Mouse (Mus musculus) megakaryocyte, embryonic 14.5 days (primary cell): Measurements from ENCODE around the gene Alkbh1. TPM values are rescaled to one million over a fixed set of nuclear protein-coding genes. Genes with fewer than 3 reads are reported as not detected.

Experiments
- H3K27me3 ChIP-seq: replicated peaks from 2 replicates; pipeline ENCODE3; 2012; ENCODE audit warnings: inconsistent platforms
- H3K36me3 ChIP-seq: replicated peaks from 2 replicates; pipeline ENCODE3; 2012; ENCODE audit warnings: low read length, inconsistent platforms, mixed read lengths
- H3K4me1 ChIP-seq: 2 replicates; pipeline ENCODE4 v1.6.1; 2012; ENCODE audit warnings: inconsistent platforms
- H3K4me3 ChIP-seq: replicated peaks from 2 replicates; pipeline ENCODE3; 2012; ENCODE audit warnings: moderate library complexity, mild to moderate bottlenecking, inconsistent platforms
- H3K9me3 ChIP-seq: 2 replicates; pipeline ENCODE4 v1.6.1; 2012; ENCODE audit warnings: inconsistent platforms
- FLI1 ChIP-seq: IDR thresholded peaks from 2 replicates; pipeline ENCODE4 v1.6.1; 2012; ENCODE audit warnings: low read length, inconsistent platforms, mixed read lengths
- GATA1 ChIP-seq: IDR thresholded peaks from 3 replicates; pipeline ENCODE4 v1.6.1; 2012; ENCODE audit warnings: mixed read lengths, low read length, inconsistent platforms, borderline replicate concordance
- polyA plus RNA-seq: library from polyadenylated mRNA; stranded (reverse); fragments of >175 nt; gene quantifications from 2 replicates; pipeline ENCODE4 v1.2.3, GENCODE M21; 2012; ENCODE audit warnings: low replicate concordance; ENCODE audit not compliant: insufficient read depth

Gene Alkbh1
- polyA plus RNA-seq, 1 experiment: 36.7 TPM

DNA sequence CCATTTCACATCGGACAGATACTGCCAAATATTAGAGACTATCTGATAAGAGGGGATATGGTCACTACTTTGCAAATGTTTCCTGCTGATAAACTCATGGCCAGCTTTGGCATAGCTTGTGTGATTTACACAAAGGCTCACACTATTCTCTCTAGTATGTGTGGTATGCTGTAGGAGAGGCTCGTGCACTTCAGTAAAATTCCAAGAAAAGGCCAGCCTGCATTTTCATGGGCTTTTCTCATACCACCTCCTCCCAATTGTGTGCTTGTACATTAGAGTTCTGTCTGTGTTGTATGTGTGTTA lies 62.5 kb downstream of the Alkbh1 start:
- Histone ChIP-seq H3K9me3 (no peaks in the 10 kb centered on the region), H3K27me3 (no peaks in the 10 kb centered on the region), H3K4me1 (peaks cover 70% of the 10 kb centered on the region), H3K4me3 (no peak overlapping the region), H3K36me3 (peaks cover 19% of the 10 kb centered on the region)
- TF ChIP-seq GATA1 (no peak), FLI1 (no peak)

DNA sequence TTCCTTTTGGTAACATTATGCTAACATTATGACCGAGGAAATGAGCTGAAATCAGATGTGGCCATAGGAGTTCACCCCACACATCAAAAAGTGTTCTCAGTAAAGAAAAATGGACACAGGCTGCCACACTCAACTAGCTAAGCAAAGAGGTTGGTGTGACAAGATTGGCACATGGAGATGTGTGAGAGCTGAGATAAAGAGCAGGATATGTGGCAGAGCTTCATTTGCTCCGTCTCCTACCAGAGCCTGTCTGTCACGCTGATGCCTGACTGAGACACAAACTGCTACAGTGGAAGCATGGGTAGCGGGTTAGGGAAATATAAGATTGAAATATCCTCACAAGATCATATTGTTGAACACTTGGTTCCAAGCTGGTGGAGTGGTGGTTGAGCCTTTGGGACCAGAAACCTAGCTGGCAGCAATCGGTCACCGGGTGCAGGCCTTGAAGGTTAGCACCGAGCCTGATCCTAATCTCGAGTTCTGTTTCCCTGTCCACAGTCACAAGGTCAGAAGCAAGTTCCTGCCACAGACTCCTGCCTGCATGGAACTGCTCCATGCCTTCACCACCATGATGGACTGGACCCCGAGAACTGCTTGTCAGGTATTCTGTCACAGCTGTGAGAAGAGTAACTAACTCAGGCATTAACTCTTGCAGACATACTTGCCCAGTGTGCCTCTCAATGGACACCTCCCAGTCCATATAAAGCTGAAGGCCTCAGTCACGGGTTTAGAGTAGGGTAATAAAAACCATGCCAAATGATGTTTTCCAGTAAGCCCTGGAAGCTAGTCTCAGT lies 63.0 kb downstream of the Alkbh1 start:
- H3K27me3 ChIP-seq: no peaks in the 10 kb centered on the region
- H3K4me3 ChIP-seq: no peak overlapping the region
- no peaks in the 10 kb centered on the region for H3K9me3 ChIP-seq
- TF ChIP-seq FLI1 (no peak), GATA1 (no peak)
- peaks cover 21% of the 10 kb centered on the region for H3K36me3 ChIP-seq
- peaks cover 64% of the 10 kb centered on the region for H3K4me1 ChIP-seq

- Histone ChIP-seq H3K9me3 (no peaks in the 10 kb centered on the region), H3K4me3 (no peak overlapping the region), H3K27me3 (no peaks in the 10 kb centered on the region), H3K4me1 (peaks cover 61% of the 10 kb centered on the region), H3K36me3 (peaks cover 17% of the 10 kb centered on the region)
- TF ChIP-seq FLI1: no peak
- no peak for TF ChIP-seq GATA1
Measured at GRCm38 (mm10) chr12:87379496-87379895, 64.3 kb downstream of the Alkbh1 start.

Other genes starting within 250 kb of the Alkbh1 start
- 0.26 TPM in 1 of 2 replicates, not detected in the other for gene Samd15, start 244.3 kb downstream of the Alkbh1 start, polyA plus RNA-seq
- 0.38 TPM in 1 of 2 replicates, not detected in the other for gene Tmed8, start 243.6 kb downstream of the Alkbh1 start, polyA plus RNA-seq
- not detected in 2 replicates for gene Noxred1, start 205.3 kb downstream of the Alkbh1 start, polyA plus RNA-seq
- 2.2 and 3.4 TPM in 2 replicates for gene Vipas39, start 177.8 kb downstream of the Alkbh1 start, polyA plus RNA-seq
- gene Ahsa1, start 177.5 kb downstream of the Alkbh1 start, polyA plus RNA-seq: 21.3 and 90.4 TPM in 2 replicates
- gene Ism2, start 144.3 kb downstream of the Alkbh1 start, polyA plus RNA-seq: 0.04 TPM in 1 of 2 replicates, not detected in the other
- 5.6 and 44.0 TPM in 2 replicates for gene Sptlc2, start 55.7 kb downstream of the Alkbh1 start, polyA plus RNA-seq
- 2.9 TPM in 1 of 2 replicates, not detected in the other for gene Slirp, start 121 bp downstream of the Alkbh1 start, polyA plus RNA-seq
- 2.3 and 27.5 TPM in 2 replicates for gene Snw1, start 28.3 kb upstream of the Alkbh1 start, polyA plus RNA-seq
- not detected in 2 replicates for gene Gm5788, start 50.7 kb upstream of the Alkbh1 start, polyA plus RNA-seq
- gene Gm8300, start 70.3 kb upstream of the Alkbh1 start, polyA plus RNA-seq: not detected in 2 replicates
- not detected in 2 replicates for gene Oog1, start 158.7 kb upstream of the Alkbh1 start, polyA plus RNA-seq
- not detected in 2 replicates for gene Gm4027, start 174.9 kb upstream of the Alkbh1 start, polyA plus RNA-seq
- gene Gm16381, start 200.6 kb upstream of the Alkbh1 start, polyA plus RNA-seq: not detected in 2 replicates